Mouse (Mus musculus) left cerebral cortex, adult 11 months (tissue): ENCODE measurements at regions not wholly inside any gene's neighbourhood (a gene's known extent, or its start where the extent isn't known, plus 50 kb on each side); places are given as distances from the start of the nearest gene placed in this dataset.
"Not testable (repeated sequence)": the region's sequence is repeated elsewhere in the genome, so short reads cannot be mapped to it uniquely, and the experiment has no call there.

Experiments used
- DNase-seq: peaks from one replicate; pipeline ENCODE4 v3.0.0; 2022; ENCODE audit warnings: low spot score

- DNase-seq, result no peak
These were observed 55.5 kb downstream of the Zfp281 start for GRCm38 (mm10) chr1:136680173-136680572.

GRCm38 (mm10) chr1:136682311-136682710 lies 57.6 kb downstream of the Zfp281 start:
- DNase-seq, result not testable (repeated sequence)

GRCm38 (mm10) chr1:136683061-136683531 lies 58.4 kb downstream of the Zfp281 start:
- DNase-seq, result no peak

GRCm38 (mm10) chr1:136683561-136684131 lies 58.9 kb downstream of the Zfp281 start:
- no peak for DNase-seq

- no peak for DNase-seq
These were observed 59.8 kb downstream of the Zfp281 start for GRCm38 (mm10) chr1:136684481-136684880.

- no peak for DNase-seq
These were observed 60.7 kb downstream of the Zfp281 start for GRCm38 (mm10) chr1:136685191-136686060.

- DNase-seq, result no peak
These were observed 61.8 kb downstream of the Zfp281 start for GRCm38 (mm10) chr1:136686467-136686866.

GRCm38 (mm10) chr1:136690068-136690467 lies 65.4 kb downstream of the Zfp281 start:
- DNase-seq, result no peak

- no peak for DNase-seq
These were observed 68.7 kb downstream of the Zfp281 start for GRCm38 (mm10) chr1:136693421-136693820.

- no peak for DNase-seq
These were observed 70.3 kb downstream of the Zfp281 start for GRCm38 (mm10) chr1:136694983-136695382.

- no peak for DNase-seq
These were observed 71.5 kb downstream of the Zfp281 start for GRCm38 (mm10) chr1:136696077-136696641.

- no peak for DNase-seq
These were observed 73.9 kb downstream of the Zfp281 start for GRCm38 (mm10) chr1:136698454-136699152.

GRCm38 (mm10) chr1:136699153-136699524 lies 74.4 kb downstream of the Zfp281 start:
- no peak for DNase-seq

- no peak for DNase-seq
These were observed 74.9 kb downstream of the Zfp281 start for GRCm38 (mm10) chr1:136699571-136699970.

- DNase-seq, result no peak
These were observed 79.4 kb downstream of the Zfp281 start for GRCm38 (mm10) chr1:136704139-136704538.

GRCm38 (mm10) chr1:136706509-136706908 lies 81.8 kb downstream of the Zfp281 start:
- DNase-seq, result no peak

GRCm38 (mm10) chr1:136707394-136707793 lies 82.7 kb downstream of the Zfp281 start:
- no peak for DNase-seq

- no peak for DNase-seq
These were observed 83.2 kb downstream of the Zfp281 start for GRCm38 (mm10) chr1:136707866-136708265.

- DNase-seq, result no peak
These were observed 85.5 kb downstream of the Zfp281 start for GRCm38 (mm10) chr1:136710196-136710595.

GRCm38 (mm10) chr1:136711243-136711642 lies 86.5 kb downstream of the Zfp281 start:
- DNase-seq, result no peak

GRCm38 (mm10) chr1:136714077-136714476 lies 89.4 kb downstream of the Zfp281 start:
- DNase-seq, result peak; percentile 59

GRCm38 (mm10) chr1:136714987-136715386 lies 90.3 kb downstream of the Zfp281 start:
- no peak for DNase-seq
